Mouse (Mus musculus): ENCODE results near the gene Atp10a. TPM values are rescaled to one million over a fixed set of nuclear protein-coding genes. Genes with fewer than 3 reads are reported as not detected.

Atp10a gene
- polyA plus RNA-seq, 1 experiment from 2014 or later, result 2.2 TPM

GRCm38 (mm10) chr7:58658790-58659405 lies 2.9 kb downstream of the Atp10a start:
- H3K9me3 ChIP-seq (replicated peaks), result no peaks in the 10 kb centered on the region
- H3K9ac ChIP-seq, result peak overlapping the region; percentile 77
- no peaks in the 10 kb centered on the region for H3K27me3 ChIP-seq (replicated peaks)
- H3K4me2 ChIP-seq, result peak overlapping the region; percentile 88
- peak overlapping the region; percentile 70 for H3K4me3 ChIP-seq
- H3K36me3 ChIP-seq, result no peaks in the 10 kb centered on the region
- 24% methylated on average over 14 of the region's 14 CpGs for WGBS
- no peak for ATAC-seq (ENCODE audit: insufficient number of reproducible peaks, low FRiP score)
- H3K27ac ChIP-seq (ENCODE audit: poor library complexity, severe bottlenecking), result no peak overlapping the region
- peaks cover 8% of the 10 kb centered on the region for H3K4me1 ChIP-seq (replicated peaks)

- no peak overlapping the region for H3K4me3 ChIP-seq
- H3K9ac ChIP-seq, result no peak overlapping the region
- ATAC-seq (ENCODE audit: insufficient number of reproducible peaks, low FRiP score), result no peak
- no peaks in the 10 kb centered on the region for H3K9me3 ChIP-seq (replicated peaks)
- H3K4me2 ChIP-seq, result no peak overlapping the region
- H3K27ac ChIP-seq (ENCODE audit: poor library complexity, severe bottlenecking), result no peak overlapping the region
- H3K36me3 ChIP-seq, result no peaks in the 10 kb centered on the region
- peaks cover 8% of the 10 kb centered on the region for H3K4me1 ChIP-seq (replicated peaks)
- no peaks in the 10 kb centered on the region for H3K27me3 ChIP-seq (replicated peaks)
Observed at GRCm38 (mm10) chr7:58660046-58660445, 4.1 kb downstream of the Atp10a start.

- ATAC-seq (ENCODE audit: insufficient number of reproducible peaks, low FRiP score), result no peak
- WGBS, result 79% methylated on average over 5 of the region's 5 CpGs
Observed at GRCm38 (mm10) chr7:58660665-58661064, 4.7 kb downstream of the Atp10a start.

GRCm38 (mm10) chr7:58661076-58661475 lies 5.1 kb downstream of the Atp10a start:
- WGBS, result 88% methylated on average over 7 of the region's 7 CpGs
- Histone ChIP-seq H3K4me3 (no peak overlapping the region), H3K27me3 (replicated peaks) (no peaks in the 10 kb centered on the region), H3K4me2 (no peak overlapping the region), H3K9me3 (replicated peaks) (no peaks in the 10 kb centered on the region), H3K36me3 (no peaks in the 10 kb centered on the region), H3K9ac (no peak overlapping the region), H3K4me1 (replicated peaks) (peaks cover 8% of the 10 kb centered on the region), H3K27ac (ENCODE audit: poor library complexity, severe bottlenecking) (no peak overlapping the region)
- ATAC-seq (ENCODE audit: insufficient number of reproducible peaks, low FRiP score), result no peak

More at GRCm38 (mm10) chr7:58660665-58661064, 4.7 kb downstream of the Atp10a start:
- Histone ChIP-seq H3K36me3 (no peaks in the 10 kb centered on the region), H3K27ac (ENCODE audit: poor library complexity, severe bottlenecking) (no peak overlapping the region), H3K4me1 (replicated peaks) (peaks cover 8% of the 10 kb centered on the region), H3K4me3 (no peak overlapping the region), H3K27me3 (replicated peaks) (no peaks in the 10 kb centered on the region), H3K9me3 (replicated peaks) (no peaks in the 10 kb centered on the region), H3K4me2 (no peak overlapping the region), H3K9ac (no peak overlapping the region)

- H3K27me3 ChIP-seq (replicated peaks), result no peaks in the 10 kb centered on the region
- no peak overlapping the region for H3K9ac ChIP-seq
- H3K4me1 ChIP-seq (replicated peaks), result peaks cover 10% of the 10 kb centered on the region; the same call in 1 of the 2 replicates
- no peaks in the 10 kb centered on the region for H3K36me3 ChIP-seq
- no peak overlapping the region for H3K4me3 ChIP-seq
- no peak for ATAC-seq (ENCODE audit: insufficient number of reproducible peaks, low FRiP score)
- H3K4me2 ChIP-seq, result no peak overlapping the region
- no peaks in the 10 kb centered on the region for H3K9me3 ChIP-seq (replicated peaks)
- WGBS, result 60% methylated on average over 1 of the region's 1 CpGs
- H3K27ac ChIP-seq (ENCODE audit: poor library complexity, severe bottlenecking), result no peak overlapping the region
Observed at GRCm38 (mm10) chr7:58668617-58669016, 12.7 kb downstream of the Atp10a start.

- H3K4me2 ChIP-seq, result no peak overlapping the region
- WGBS, result 60% methylated on average over 3 of the region's 3 CpGs
- H3K27me3 ChIP-seq (replicated peaks), result no peaks in the 10 kb centered on the region
- H3K9ac ChIP-seq, result no peak overlapping the region
- H3K9me3 ChIP-seq (replicated peaks), result no peaks in the 10 kb centered on the region
- H3K4me3 ChIP-seq, result no peak overlapping the region
- ATAC-seq (ENCODE audit: insufficient number of reproducible peaks, low FRiP score), result no peak
- no peaks in the 10 kb centered on the region for H3K36me3 ChIP-seq
- no peak overlapping the region for H3K27ac ChIP-seq (ENCODE audit: poor library complexity, severe bottlenecking)
- 0 out of 2 replicates have a peak, but pooled peaks cover 3% of the 10 kb centered on the region for H3K4me1 ChIP-seq (replicated peaks)
Observed at GRCm38 (mm10) chr7:58676075-58676474, 20.1 kb downstream of the Atp10a start.

- Histone ChIP-seq H3K9ac (no peak overlapping the region), H3K4me2 (no peak overlapping the region), H3K27me3 (replicated peaks) (no peaks in the 10 kb centered on the region), H3K27ac (ENCODE audit: poor library complexity, severe bottlenecking) (no peak overlapping the region), H3K9me3 (replicated peaks) (no peaks in the 10 kb centered on the region), H3K4me3 (no peak overlapping the region), H3K36me3 (no peaks in the 10 kb centered on the region), H3K4me1 (replicated peaks) (0 out of 2 replicates have a peak, but pooled peaks cover 3% of the 10 kb centered on the region)
- 52% methylated on average over 5 of the region's 5 CpGs for WGBS
- ATAC-seq (ENCODE audit: insufficient number of reproducible peaks, low FRiP score), result no peak
Observed at GRCm38 (mm10) chr7:58677111-58677805, 21.3 kb downstream of the Atp10a start.

- Histone ChIP-seq H3K9me3 (replicated peaks) (no peaks in the 10 kb centered on the region), H3K36me3 (no peaks in the 10 kb centered on the region), H3K4me1 (replicated peaks) (peaks cover 6% of the 10 kb centered on the region; the same call in 1 of the 2 replicates), H3K4me2 (no peak overlapping the region), H3K27me3 (replicated peaks) (no peaks in the 10 kb centered on the region), H3K4me3 (no peak overlapping the region), H3K27ac (ENCODE audit: poor library complexity, severe bottlenecking) (no peak overlapping the region), H3K9ac (no peak overlapping the region)
- 81% methylated on average over 1 of the region's 1 CpGs for WGBS
- ATAC-seq (ENCODE audit: insufficient number of reproducible peaks, low FRiP score), result no peak
Observed at GRCm38 (mm10) chr7:58685967-58686366, 30.0 kb downstream of the Atp10a start.

GRCm38 (mm10) chr7:58686573-58686972 lies 30.6 kb downstream of the Atp10a start:
- 49% methylated on average over 5 of the region's 5 CpGs for WGBS
- Histone ChIP-seq H3K36me3 (no peaks in the 10 kb centered on the region), H3K4me3 (no peak overlapping the region), H3K4me2 (no peak overlapping the region), H3K27ac (ENCODE audit: poor library complexity, severe bottlenecking) (no peak overlapping the region), H3K9me3 (replicated peaks) (no peaks in the 10 kb centered on the region), H3K4me1 (replicated peaks) (peaks cover 6% of the 10 kb centered on the region; the same call in 1 of the 2 replicates), H3K9ac (no peak overlapping the region), H3K27me3 (replicated peaks) (no peaks in the 10 kb centered on the region)
- no peak for ATAC-seq (ENCODE audit: insufficient number of reproducible peaks, low FRiP score)

- no peaks in the 10 kb centered on the region for H3K9me3 ChIP-seq (replicated peaks)
- H3K4me3 ChIP-seq, result no peak overlapping the region
- H3K27ac ChIP-seq (ENCODE audit: poor library complexity, severe bottlenecking), result no peak overlapping the region
- no peak for ATAC-seq (ENCODE audit: insufficient number of reproducible peaks, low FRiP score)
- H3K36me3 ChIP-seq, result no peaks in the 10 kb centered on the region
- H3K27me3 ChIP-seq (replicated peaks), result no peaks in the 10 kb centered on the region
- peaks cover 6% of the 10 kb centered on the region; the same call in 1 of the 2 replicates for H3K4me1 ChIP-seq (replicated peaks)
- H3K4me2 ChIP-seq, result no peak overlapping the region
- 84% methylated on average over 2 of the region's 2 CpGs for WGBS
- no peak overlapping the region for H3K9ac ChIP-seq
Observed at GRCm38 (mm10) chr7:58686997-58687396, 31.0 kb downstream of the Atp10a start.

GRCm38 (mm10) chr7:58690069-58690923 lies 34.3 kb downstream of the Atp10a start:
- Histone ChIP-seq H3K4me3 (no peak overlapping the region), H3K4me2 (no peak overlapping the region), H3K27me3 (replicated peaks) (no peaks in the 10 kb centered on the region), H3K9me3 (replicated peaks) (no peaks in the 10 kb centered on the region), H3K27ac (ENCODE audit: poor library complexity, severe bottlenecking) (no peak overlapping the region), H3K9ac (no peak overlapping the region), H3K36me3 (no peaks in the 10 kb centered on the region), H3K4me1 (replicated peaks) (peaks cover 18% of the 10 kb centered on the region)
- ATAC-seq (ENCODE audit: insufficient number of reproducible peaks, low FRiP score), result no peak
- 55% methylated on average over 6 of the region's 6 CpGs for WGBS

All from heart, embryonic 12.5 days (tissue).